Mouse (Mus musculus) retina, embryonic 14.5 days (tissue): ENCODE measurements at regions not wholly inside any gene's neighbourhood (a gene's known extent, or its start where the extent isn't known, plus 50 kb on each side); places are given as distances from the start of the nearest gene placed in this dataset.
"Not testable (repeated sequence)": the region's sequence is repeated elsewhere in the genome, so short reads cannot be mapped to it uniquely, and the experiment has no call there.

ENCODE experiments used
- DNase-seq: peaks from one replicate; pipeline ENCODE4 v3.0.0-alpha.2; 2015; ENCODE audit warnings: low spot score

- no peak for DNase-seq
Observed at GRCm38 (mm10) chr7:58310096-58310495, 345.9 kb upstream of the Atp10a start.

GRCm38 (mm10) chr7:58322381-58322780 is 333.6 kb upstream of the Atp10a start:
- no peak for DNase-seq

- DNase-seq = no peak
Observed at GRCm38 (mm10) chr7:58367384-58367783, 288.6 kb upstream of the Atp10a start.

- no peak for DNase-seq
Observed at GRCm38 (mm10) chr7:58383401-58383800, 272.6 kb upstream of the Atp10a start.

GRCm38 (mm10) chr7:58388326-58388725 is 267.6 kb upstream of the Atp10a start:
- no peak for DNase-seq

- DNase-seq = no peak
Observed at GRCm38 (mm10) chr7:58392391-58393115, 263.4 kb upstream of the Atp10a start.

GRCm38 (mm10) chr7:58397992-58398391 is 258.0 kb upstream of the Atp10a start:
- peak; percentile 53 for DNase-seq

GRCm38 (mm10) chr7:58398558-58399144 is 257.3 kb upstream of the Atp10a start:
- no peak for DNase-seq

- peak; percentile 100 for DNase-seq
Observed at GRCm38 (mm10) chr7:58399145-58399604, 256.8 kb upstream of the Atp10a start.

- DNase-seq = no peak
Observed at GRCm38 (mm10) chr7:58399651-58400050, 256.3 kb upstream of the Atp10a start.

- no peak for DNase-seq
Observed at GRCm38 (mm10) chr7:58400594-58400993, 255.4 kb upstream of the Atp10a start.

- DNase-seq = no peak
Observed at GRCm38 (mm10) chr7:58436888-58437625, 218.9 kb upstream of the Atp10a start.

GRCm38 (mm10) chr7:58442535-58443184 is 213.3 kb upstream of the Atp10a start:
- DNase-seq = no peak

- DNase-seq = no peak
Observed at GRCm38 (mm10) chr7:58443297-58443696, 212.7 kb upstream of the Atp10a start.

GRCm38 (mm10) chr7:58445781-58446180 is 210.2 kb upstream of the Atp10a start:
- DNase-seq = no peak

- DNase-seq = no peak
Observed at GRCm38 (mm10) chr7:58446261-58446660, 209.7 kb upstream of the Atp10a start.

- no peak for DNase-seq
Observed at GRCm38 (mm10) chr7:58448727-58449126, 207.2 kb upstream of the Atp10a start.

- DNase-seq = no peak
Observed at GRCm38 (mm10) chr7:58451981-58452380, 204.0 kb upstream of the Atp10a start.

GRCm38 (mm10) chr7:58458146-58458545 is 197.8 kb upstream of the Atp10a start:
- not testable (repeated sequence) for DNase-seq

GRCm38 (mm10) chr7:58460939-58461338 is 195.0 kb upstream of the Atp10a start:
- DNase-seq = no peak

GRCm38 (mm10) chr7:58473150-58473549 is 182.8 kb upstream of the Atp10a start:
- no peak for DNase-seq

GRCm38 (mm10) chr7:58475139-58475538 is 180.8 kb upstream of the Atp10a start:
- DNase-seq = no peak
